Mouse (Mus musculus) mouse trophoblast stem cell (cell line): Measurements from ENCODE around the gene Samd5.

Experiments
- in situ Hi-C, 2 experiments: fragments of 300-500 bp; cut with MseI, MboI; formaldehyde crosslinking; loops; 2 replicates in 1 of 2; 3 replicates in 1 of 2; pipeline ENCODE4 v1.15.1; 2025

Samd5 gene

GRCm38 (mm10) chr10:9674561-9675521, at the start of gene Samd5:
Gene Samd5, minus strand, starts transcription at chr10:9675208.
- in situ Hi-C loops: loop anchor here (10.0 to 25.0 kb wide), 3 partner anchors 100 to 613 kb away; no protein-coding TSS in a partner anchor

GRCm38 (mm10) chr10:9722519-9723303, 47.7 kb upstream of the Samd5 start:
- in situ Hi-C loops: no loop called here

GRCm38 (mm10) chr10:9720027-9720426, 45.0 kb upstream of the Samd5 start:
- in situ Hi-C loops: no loop called here

- in situ Hi-C loops: no loop called here
Observed at GRCm38 (mm10) chr10:9718086-9718485, 43.1 kb upstream of the Samd5 start.

- in situ Hi-C loops: no loop called here
Observed at GRCm38 (mm10) chr10:9704956-9705355, 29.9 kb upstream of the Samd5 start.

- in situ Hi-C loops: loop anchor here in 1 of 2 experiments (25.0 kb wide), 1 partner anchor 637 kb away; no protein-coding TSS in a partner anchor
Observed at GRCm38 (mm10) chr10:9699071-9699761, 24.2 kb upstream of the Samd5 start.

GRCm38 (mm10) chr10:9698141-9698540, 23.1 kb upstream of the Samd5 start:
- in situ Hi-C loops: loop anchor here in 1 of 2 experiments (25.0 kb wide), 1 partner anchor 636 kb away; no protein-coding TSS in a partner anchor

- in situ Hi-C loops: loop anchor here in 1 of 2 experiments (25.0 kb wide), 1 partner anchor 634 kb away; no protein-coding TSS in a partner anchor
Observed at GRCm38 (mm10) chr10:9696543-9697141, 21.6 kb upstream of the Samd5 start.

- in situ Hi-C loops: loop anchor here in 1 of 2 experiments (25.0 kb wide), 1 partner anchor 632 kb away; no protein-coding TSS in a partner anchor
Observed at GRCm38 (mm10) chr10:9693990-9694699, 19.1 kb upstream of the Samd5 start.

GRCm38 (mm10) chr10:9680928-9681327, 5.9 kb upstream of the Samd5 start:
- in situ Hi-C loops: loop anchor here in 1 of 2 experiments (25.0 kb wide), 1 partner anchor 619 kb away; no protein-coding TSS in a partner anchor

- in situ Hi-C loops: loop anchor here (10.0 to 25.0 kb wide), 3 partner anchors 105 to 618 kb away; no protein-coding TSS in a partner anchor
Observed at GRCm38 (mm10) chr10:9679911-9680310, 4.9 kb upstream of the Samd5 start.

GRCm38 (mm10) chr10:9678071-9678470, 3.1 kb upstream of the Samd5 start:
- in situ Hi-C loops: loop anchor here (10.0 to 25.0 kb wide), 3 partner anchors 103 to 616 kb away; no protein-coding TSS in a partner anchor

GRCm38 (mm10) chr10:9676886-9677285, 1.9 kb upstream of the Samd5 start:
- in situ Hi-C loops: loop anchor here (10.0 to 25.0 kb wide), 3 partner anchors 102 to 615 kb away; no protein-coding TSS in a partner anchor

- in situ Hi-C loops: loop anchor here (10.0 to 25.0 kb wide), 3 partner anchors 102 to 614 kb away; no protein-coding TSS in a partner anchor
Observed at GRCm38 (mm10) chr10:9676418-9676786, 1.4 kb upstream of the Samd5 start.

GRCm38 (mm10) chr10:9675550-9676417, 776 bp upstream of the Samd5 start:
- in situ Hi-C loops: loop anchor here (10.0 to 25.0 kb wide), 3 partner anchors 101 to 613 kb away; no protein-coding TSS in a partner anchor

GRCm38 (mm10) chr10:9673276-9673675, 1.7 kb downstream of the Samd5 start:
- in situ Hi-C loops: loop anchor here in 1 of 2 experiments (10.0 kb wide), 2 partner anchors 98 to 498 kb away; no protein-coding TSS in a partner anchor

GRCm38 (mm10) chr10:9672751-9673150, 2.3 kb downstream of the Samd5 start:
- in situ Hi-C loops: loop anchor here in 1 of 2 experiments (10.0 kb wide), 2 partner anchors 98 to 498 kb away; no protein-coding TSS in a partner anchor

- in situ Hi-C loops: loop anchor here in 1 of 2 experiments (10.0 kb wide), 2 partner anchors 96 to 496 kb away; no protein-coding TSS in a partner anchor
Observed at GRCm38 (mm10) chr10:9670351-9670750, 4.7 kb downstream of the Samd5 start.
